Mouse (Mus musculus) thymus, postnatal 10 days (tissue): ENCODE results near the gene Parp9.
"Not testable (repeated sequence)": the region's sequence is repeated elsewhere in the genome, so short reads cannot be mapped to it uniquely, and the experiment has no call there.

Experiments
- DNase-seq, 2 experiments: peaks; one replicate each; pipeline ENCODE4 v3.0.0; 2021; ENCODE audit warnings: low spot score in 2 of 2

Gene Parp9

DNA sequence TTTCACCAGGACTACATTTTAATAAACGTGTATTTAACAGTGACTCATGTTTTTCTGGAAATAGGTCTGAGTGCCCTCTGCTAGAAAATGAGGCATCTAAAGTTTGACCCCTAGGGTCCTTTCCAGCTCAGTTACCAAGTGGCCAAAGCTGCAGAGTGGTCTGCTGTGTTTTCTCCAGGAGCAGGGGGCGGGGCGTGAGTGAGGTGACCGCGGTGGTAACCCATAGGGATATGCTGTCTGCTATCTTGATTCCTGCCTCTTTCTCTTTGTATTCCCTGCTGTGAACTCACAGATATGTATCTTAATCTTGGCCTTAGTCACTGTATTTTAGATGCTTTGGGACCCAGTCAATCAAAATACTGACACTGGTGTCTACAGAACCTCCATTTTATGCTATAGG lies 13.9 kb upstream of the Parp9 start:
- no peak for DNase-seq

DNA sequence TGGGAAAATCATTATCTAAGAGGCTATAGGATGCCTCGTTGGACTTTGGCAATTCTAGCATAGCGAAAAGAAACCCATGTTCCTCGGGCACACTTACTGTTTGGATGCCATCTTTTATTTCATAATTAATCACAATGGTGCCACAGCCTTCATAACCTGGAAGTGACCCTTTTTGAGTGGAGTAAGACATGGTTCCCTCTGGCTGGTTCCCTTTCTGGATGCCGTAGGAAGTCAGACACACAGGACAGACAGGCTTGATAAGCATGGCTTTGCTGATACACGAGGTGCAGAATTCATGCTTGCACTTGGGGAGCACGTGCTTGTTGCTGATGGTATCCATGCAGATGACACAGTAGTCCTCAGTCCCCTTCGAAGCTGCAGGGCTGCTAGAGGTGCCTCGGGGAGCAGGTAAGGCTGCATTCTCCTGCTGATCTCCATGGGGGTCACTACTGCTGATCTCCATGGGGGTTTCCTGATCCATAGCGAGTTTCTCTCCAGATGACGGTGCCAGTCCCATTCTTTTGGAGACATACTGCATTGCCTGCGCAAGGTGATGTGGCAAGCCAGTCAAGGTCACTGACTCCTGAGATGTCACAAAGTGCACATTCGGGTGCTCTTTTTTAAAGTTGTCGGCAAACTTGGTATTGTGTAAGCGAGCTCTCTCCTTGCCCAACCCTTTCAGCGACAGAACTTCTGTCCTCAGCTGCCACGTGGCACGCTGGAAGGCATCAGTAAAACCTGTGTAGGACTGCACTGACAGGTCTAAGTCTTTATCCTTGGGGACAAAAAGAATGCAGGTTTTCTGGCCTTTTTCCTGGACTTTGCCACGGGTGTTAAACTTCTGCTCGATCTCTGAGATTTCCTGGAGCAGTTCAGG lies 5.9 kb upstream of the Parp9 start:
- DNase-seq = no peak

- DNase-seq = no peak
Observed at GRCm38 (mm10) chr16:35933181-35933580, 5.1 kb upstream of the Parp9 start.

DNA sequence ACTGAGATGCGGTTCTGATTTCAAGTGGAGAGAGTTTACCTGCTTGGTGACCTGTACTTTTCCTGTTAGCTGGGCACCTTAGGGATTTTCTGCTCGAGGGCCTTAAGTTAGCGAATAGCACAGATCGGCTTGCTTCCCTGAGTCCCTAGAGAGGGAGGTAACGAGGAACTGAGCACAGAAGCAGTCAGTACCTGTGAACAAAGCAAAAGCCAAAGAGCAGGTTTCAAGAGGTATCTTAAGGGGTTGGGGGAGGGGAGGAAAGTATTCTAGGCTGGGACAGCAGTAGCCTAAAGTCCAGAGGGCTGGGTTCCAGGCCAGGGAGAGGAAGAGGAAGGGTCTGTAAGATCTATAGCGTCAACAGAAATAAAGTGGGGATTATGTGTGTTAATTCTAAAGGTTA lies 991 bp downstream of the Parp9 start:
- peak; percentile 20 to 31 for DNase-seq

- DNase-seq = peak; percentile 82 to 87
Observed at GRCm38 (mm10) chr16:35939690-35940089, 1.4 kb downstream of the Parp9 start.

GRCm38 (mm10) chr16:35941382-35941781 lies 3.1 kb downstream of the Parp9 start:
- DNase-seq = peak in 1 of 2 experiments; percentile 50

GRCm38 (mm10) chr16:35949264-35949663 lies 11.0 kb downstream of the Parp9 start:
- DNase-seq = no peak

GRCm38 (mm10) chr16:35951216-35951615 lies 12.9 kb downstream of the Parp9 start:
- DNase-seq = no peak

GRCm38 (mm10) chr16:35952628-35953130 lies 14.4 kb downstream of the Parp9 start:
- no peak for DNase-seq

DNA sequence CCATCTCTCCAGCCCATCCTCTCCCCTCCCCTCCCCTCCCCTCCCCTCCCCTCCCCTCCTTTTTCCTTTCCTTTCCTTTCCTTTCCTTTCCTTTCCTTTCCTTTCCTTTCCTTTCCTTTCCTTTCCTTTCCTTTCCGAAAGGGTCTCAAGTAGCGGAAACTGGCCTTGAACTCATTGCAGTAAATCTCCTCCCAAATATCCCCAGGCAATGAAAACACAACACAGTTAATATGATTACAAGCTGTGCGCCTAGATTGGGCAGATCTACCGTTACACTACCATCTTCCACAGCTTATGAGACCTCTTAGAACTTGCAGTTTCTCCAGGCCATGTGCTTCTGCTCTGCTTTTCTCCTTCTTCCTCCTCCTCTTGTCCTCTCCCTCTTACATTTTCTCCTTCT lies 27.7 kb downstream of the Parp9 start:
- not testable (repeated sequence) for DNase-seq

GRCm38 (mm10) chr16:35966411-35967115 lies 28.3 kb downstream of the Parp9 start:
- no peak for DNase-seq

- no peak for DNase-seq
Observed at GRCm38 (mm10) chr16:35967319-35967718, 29.0 kb downstream of the Parp9 start.

DNA sequence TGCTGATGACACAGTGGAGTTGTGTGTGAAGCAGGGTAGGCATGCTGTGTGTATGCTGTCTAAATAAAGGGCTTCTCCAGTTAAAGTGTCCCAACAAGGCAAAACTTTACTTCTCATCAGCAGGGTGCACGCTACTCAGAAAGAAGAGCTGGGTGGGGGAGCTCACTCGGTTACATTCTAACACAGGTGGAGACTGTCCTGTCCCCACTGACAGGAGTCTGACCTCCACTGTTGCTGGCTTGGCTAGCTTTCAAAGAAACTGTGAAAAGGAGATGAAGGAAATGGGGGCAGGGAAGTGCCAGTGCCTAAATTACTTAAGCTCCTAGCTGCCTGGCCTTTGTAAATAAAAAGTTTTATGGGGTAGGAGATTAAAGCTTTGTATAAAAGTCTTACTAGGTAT lies 29.9 kb downstream of the Parp9 start:
- DNase-seq = no peak

DNA sequence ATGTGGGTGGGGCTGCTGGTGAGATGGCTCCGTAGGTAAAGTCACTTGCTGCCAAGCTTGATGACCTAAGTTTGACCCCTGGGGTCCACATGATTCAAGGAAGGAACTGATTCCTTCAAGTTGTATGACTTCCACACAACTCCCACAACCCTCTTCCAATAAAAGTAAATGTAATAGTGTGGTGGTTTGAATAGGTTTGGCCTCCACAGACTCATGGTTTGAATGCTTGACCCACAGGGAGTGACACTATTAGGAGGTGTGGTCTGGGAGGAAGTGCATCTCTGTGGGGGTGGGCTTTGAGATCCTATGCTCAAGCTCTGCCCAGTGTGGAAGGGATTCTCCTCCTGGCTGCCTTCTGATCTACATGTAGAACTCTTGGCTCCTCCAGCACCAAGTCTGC lies 35.8 kb downstream of the Parp9 start:
- DNase-seq = no peak

- DNase-seq = not testable (repeated sequence)
Observed at GRCm38 (mm10) chr16:35978450-35978849, 40.2 kb downstream of the Parp9 start, which contains the start of gene Kpna1. Gene Kpna1 (plus strand): TSS chr16:35978750.

GRCm38 (mm10) chr16:35981363-35981821 lies 43.1 kb downstream of the Parp9 start:
- peak; percentile 100 for DNase-seq

- DNase-seq = no peak
Observed at GRCm38 (mm10) chr16:35982506-35982901, 44.2 kb downstream of the Parp9 start.

DNA sequence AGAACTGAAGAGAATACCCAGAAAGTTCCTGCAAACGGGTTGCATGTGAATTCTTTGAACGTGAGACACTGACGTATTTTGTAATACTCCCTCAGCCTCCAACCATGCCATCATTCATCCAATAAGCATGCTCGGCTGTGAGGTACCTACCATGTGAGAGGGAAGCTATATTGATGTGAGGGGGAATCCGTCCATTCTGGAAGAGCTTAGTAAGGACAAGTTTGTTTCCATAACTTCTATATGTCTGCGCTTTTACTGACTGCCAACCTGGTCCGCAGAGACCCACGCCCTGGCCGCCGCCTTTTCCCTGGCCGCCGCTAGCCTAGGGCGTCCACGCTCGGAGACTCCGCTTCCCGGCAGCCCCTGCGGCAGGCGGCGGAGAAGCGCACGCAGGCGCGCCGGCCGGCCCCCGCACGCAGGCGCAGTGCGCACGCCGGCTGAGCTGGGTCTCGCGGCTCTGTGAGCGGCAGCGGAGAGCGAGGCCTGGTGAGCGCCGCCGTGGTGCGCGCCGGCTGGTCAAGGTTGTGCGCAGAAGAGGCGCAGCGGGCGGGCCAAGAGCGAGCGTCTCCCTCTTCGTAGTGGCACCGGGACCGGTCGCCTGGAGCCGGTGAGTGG lies 44.7 kb downstream of the Parp9 start:
- peak; percentile 83 to 88 for DNase-seq

DNA sequence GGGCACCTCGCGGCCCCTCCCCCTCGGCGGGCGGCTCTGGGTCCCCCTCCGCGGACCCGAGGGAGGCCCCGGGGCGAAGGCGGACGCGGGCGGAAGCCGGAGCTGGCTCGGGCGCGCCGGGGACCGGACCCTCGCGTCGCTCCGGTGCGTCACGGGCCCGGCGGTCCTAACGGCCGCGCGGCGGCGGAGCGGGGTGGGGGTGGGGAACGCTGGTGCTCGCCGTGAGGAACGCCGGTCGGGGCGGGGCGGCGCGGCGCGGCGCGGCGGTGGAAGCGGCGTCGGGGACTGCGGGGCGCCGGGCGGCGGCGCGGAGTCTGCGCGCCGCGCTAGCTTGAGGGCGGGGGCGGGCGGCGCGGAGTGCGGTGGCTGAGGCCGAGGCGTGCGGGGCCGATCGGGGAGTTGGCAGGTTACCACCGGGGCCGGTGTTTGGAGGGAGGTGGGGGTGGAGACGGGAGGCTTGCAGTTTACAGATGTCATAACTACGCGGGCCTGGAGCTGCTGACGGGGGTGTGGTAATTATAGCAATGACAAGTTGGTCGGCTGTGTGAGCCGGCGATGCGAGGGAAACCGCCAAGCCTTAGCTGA lies 45.3 kb downstream of the Parp9 start:
- DNase-seq = peak; percentile 44 to 63

- no peak for DNase-seq
Observed at GRCm38 (mm10) chr16:35984471-35984870, 46.2 kb downstream of the Parp9 start.

DNA sequence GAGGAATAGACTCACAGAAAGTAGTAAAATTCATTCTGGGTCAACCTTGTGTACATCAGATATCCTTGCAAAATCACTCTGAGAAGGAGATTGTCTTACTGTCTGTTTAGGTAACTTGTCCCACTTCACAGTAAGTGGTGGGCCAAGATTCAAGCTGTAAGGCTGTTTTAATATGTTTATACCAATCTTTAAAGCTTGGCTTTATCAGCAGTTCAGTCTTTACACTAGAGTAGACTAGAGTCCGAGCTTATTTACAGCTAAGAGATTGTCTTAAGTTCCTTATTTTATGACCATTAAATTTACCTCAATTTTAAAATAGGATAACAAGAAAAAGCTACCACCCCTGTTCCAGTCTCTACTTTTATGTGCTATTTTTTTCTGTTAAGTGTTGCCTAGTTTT lies 49.7 kb downstream of the Parp9 start:
- no peak for DNase-seq

DNA sequence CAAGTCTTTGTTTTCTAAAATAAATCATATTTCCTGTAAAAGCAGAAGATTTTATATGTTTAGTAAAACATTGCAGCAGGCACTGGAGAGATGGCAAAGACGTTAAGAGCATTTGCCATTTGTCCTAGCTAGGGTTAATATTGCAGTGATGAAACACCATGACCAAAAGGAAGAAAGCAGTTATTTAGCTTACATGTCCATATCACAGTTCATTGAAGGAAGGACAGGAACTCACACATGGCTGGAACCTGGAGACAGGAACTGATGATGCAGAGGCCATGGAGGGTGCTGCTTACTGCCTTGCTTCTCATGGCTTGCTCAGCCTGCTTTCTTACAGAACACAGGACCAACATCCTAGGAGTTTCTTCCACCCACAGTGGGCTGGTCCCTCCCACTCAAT lies 54.1 kb downstream of the Parp9 start:
- no peak for DNase-seq
